ENCODE assay signal across 8 mouse cellular contexts in the genomic region with DNA sequence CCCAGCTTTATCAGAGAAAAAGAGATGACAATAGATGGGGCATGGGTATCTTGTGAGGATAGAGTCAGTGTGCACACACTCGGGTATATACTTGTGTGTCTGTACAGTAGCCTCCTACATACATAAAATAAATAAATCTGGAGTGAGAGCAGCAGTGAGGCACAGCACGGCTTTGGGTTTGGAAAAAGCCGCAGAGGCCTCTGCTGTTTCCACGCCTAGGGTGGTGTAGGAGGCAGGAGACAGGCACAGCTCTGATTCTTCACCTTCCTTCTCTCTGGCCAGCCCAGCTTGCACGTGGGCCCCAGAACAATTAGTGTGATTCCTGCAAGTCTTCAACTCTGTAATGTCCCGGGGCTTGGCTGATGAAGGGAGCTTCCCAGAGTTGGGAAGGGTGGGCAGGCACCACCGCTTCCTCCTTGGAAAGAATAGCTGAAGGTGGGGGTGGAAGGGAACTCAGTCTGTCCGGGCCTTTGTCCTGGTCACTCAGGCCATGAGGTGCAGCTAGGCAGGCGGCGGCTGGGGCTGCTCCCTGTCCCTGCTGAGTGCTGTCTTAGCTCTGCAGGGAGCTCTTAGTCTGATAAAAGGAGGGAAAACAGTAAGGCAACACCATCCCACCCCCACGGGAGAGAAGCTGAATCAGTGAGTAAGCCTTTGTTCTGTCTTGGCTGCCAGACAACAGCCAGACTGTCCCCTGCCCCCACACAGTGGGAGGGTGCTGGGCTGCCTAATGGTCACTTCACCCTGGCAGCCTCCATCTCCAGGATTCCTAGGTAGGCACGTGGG. TPM values are rescaled to one million over a fixed set of nuclear protein-coding genes. Genes with fewer than 3 reads are reported as not detected.
DNase-seq lines count a peak whose midpoint lies in the region; ATAC-seq lines count a peak whose summit lies in the region.

No protein-coding gene starts in this region.

- no peaks in the 10 kb centered on the region for H3K27me3 ChIP-seq in intestine, embryonic 14.5 days (replicated peaks; ENCODE audit: control insufficient read depth, insufficient read depth, low read length)
- no peaks in the 10 kb centered on the region for H3K27me3 ChIP-seq in limb, embryonic 13.5 days

- peak; percentile 68 to 76 for DNase-seq in layer of hippocampus, adult 18-20 months (ENCODE audit: low spot score in 2 of 2)
- DNase-seq in layer of hippocampus, adult 9-10 months (ENCODE audit: low spot score) = no peak
- peak; percentile 81 for DNase-seq in cerebellum, adult 8-10 months
- DNase-seq in intestine, embryonic 14.5 days (ENCODE audit: low spot score) = peak; percentile 66
- peak; percentile 42 for DNase-seq in ovary, postnatal 14 days (ENCODE audit: low spot score)
- no peak for DNase-seq in spleen, postnatal 10 days (ENCODE audit: low spot score in 2 of 2)

- WGBS in intestine, embryonic 14.5 days = 19% methylated on average over 12 of the region's 12 CpGs
- WGBS in limb, embryonic 13.5 days = 28% methylated on average over 12 of the region's 12 CpGs

- H3K9ac ChIP-seq in intestine, embryonic 14.5 days (ENCODE audit: low read length) = no peak overlapping the region; the same call in 1 of the 2 replicates
- H3K9ac ChIP-seq in limb, embryonic 13.5 days = peak overlapping the region; percentile 25; the same call in 1 of the 2 replicates

- peak overlapping the region; percentile 66 for H3K27ac ChIP-seq in intestine, embryonic 14.5 days (ENCODE audit: low read depth)
- H3K27ac ChIP-seq in limb, embryonic 13.5 days = peak overlapping the region; percentile 2; the same call in 1 of the 2 replicates

- no peak overlapping the region for H3K4me3 ChIP-seq in intestine, embryonic 14.5 days (ENCODE audit: low read depth, low read length)
- H3K4me3 ChIP-seq in limb, embryonic 13.5 days = no peak overlapping the region

- H3K4me1 ChIP-seq in intestine, embryonic 14.5 days (replicated peaks; ENCODE audit: control insufficient read depth, insufficient read depth, low read length) = peaks cover 34% of the 10 kb centered on the region
- H3K4me1 ChIP-seq in limb, embryonic 13.5 days = peaks cover 29% of the 10 kb centered on the region

- no peaks in the 10 kb centered on the region for H3K9me3 ChIP-seq in intestine, embryonic 14.5 days (ENCODE audit: control insufficient read depth, low read length)
- no peaks in the 10 kb centered on the region for H3K9me3 ChIP-seq in limb, embryonic 13.5 days

- no peak overlapping the region for H3K4me2 ChIP-seq in intestine, embryonic 14.5 days (ENCODE audit: low read length)
- H3K4me2 ChIP-seq in limb, embryonic 13.5 days (replicated peaks) = no peak overlapping the region

- peak; percentile 69 for ATAC-seq in frontal cortex, adult (ENCODE audit: low TSS enrichment)
- ATAC-seq in intestine, embryonic 14.5 days (replicated peaks; ENCODE audit: low FRiP score, low TSS enrichment, low read depth) = peak; percentile 17; the same call in 1 of the 2 replicates
- no peak for ATAC-seq in limb, embryonic 13.5 days (ENCODE audit: low FRiP score, low read depth)

- H3K36me3 ChIP-seq in intestine, embryonic 14.5 days (ENCODE audit: control insufficient read depth, insufficient read depth, low read length) = no peaks in the 10 kb centered on the region
- peaks cover 17% of the 10 kb centered on the region; the same call in 1 of the 2 replicates for H3K36me3 ChIP-seq in limb, embryonic 13.5 days

RNA-seq across cellular contexts. Expression of gene Pik3ip1, which starts 7.2 kb away (rescaled TPM):
- total RNA-seq in layer of hippocampus, adult 18-20 months (2021) = 10 to 100 TPM; 41.6 to 46.5 TPM
- 9.9 and 14.1 TPM in 2 replicates for polyA plus RNA-seq in intestine, embryonic 14.5 days (2014; fragmentation: Nextera tagmentation; extraction: Ambion mirVana)
- polyA plus RNA-seq in limb, embryonic 13.5 days (2015; fragmentation: Nextera tagmentation; extraction: Ambion mirVana) = 15.7 and 17.2 TPM in 2 replicates

RNA-seq across cellular contexts. Expression of gene Patz1, which starts 48.7 kb away (rescaled TPM):
- 10 to 100 TPM; 50.6 to 51.5 TPM for total RNA-seq in layer of hippocampus, adult 18-20 months (2021)
- polyA plus RNA-seq in intestine, embryonic 14.5 days (2014; fragmentation: Nextera tagmentation; extraction: Ambion mirVana) = 50.1 and 50.6 TPM in 2 replicates
- polyA plus RNA-seq in limb, embryonic 13.5 days (2015; fragmentation: Nextera tagmentation; extraction: Ambion mirVana) = 45.5 and 48.7 TPM in 2 replicates

Comparison
In these comparisons a context has a peak if more than half of its experiments do, and no peak if none do; other contexts are left out.
1. DNase-seq: peak in layer of hippocampus, adult 18-20 months (2 of 2), cerebellum, adult 8-10 months (single experiment), intestine, embryonic 14.5 days (single experiment) and ovary, postnatal 14 days (single experiment); none in layer of hippocampus, adult 9-10 months (single experiment) and spleen, postnatal 10 days (0 of 2).